Mouse (Mus musculus): ENCODE data around the gene Eif3l.

DNA sequence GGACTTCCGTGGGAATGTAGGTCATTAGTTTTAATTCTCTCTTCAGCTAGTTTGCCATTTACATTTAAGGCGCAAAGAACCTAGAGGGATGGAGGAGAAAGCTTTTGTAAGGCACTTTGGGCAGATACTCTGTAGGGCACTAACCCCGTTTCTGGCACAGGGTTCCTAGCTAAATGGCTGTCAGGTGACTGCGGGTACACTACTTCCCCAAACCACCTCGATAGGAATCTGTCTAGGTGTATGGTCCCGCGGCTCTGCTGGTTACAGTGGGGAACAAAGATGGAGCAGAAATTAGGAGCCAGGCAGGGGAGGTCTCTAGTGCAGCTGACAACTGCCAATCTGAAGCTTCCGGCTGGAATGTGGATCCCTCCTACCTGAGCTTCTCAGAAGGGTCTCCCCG is 35.1 kb downstream of the Eif3l start:
- TF ChIP-seq CTCF (conservative IDR thresholded peaks at IDR 0.05; ENCODE audit: insufficient read depth, insufficient read length, low read depth, low read length) (no peak), POLR2A (IDR thresholded peaks at IDR 0.05; ENCODE audit: low read depth, low read length) (no peak)

Measured in kidney, adult 2 months (tissue).